Mouse (Mus musculus): ENCODE measurements around the gene Colq. TPM values are rescaled to one million over a fixed set of nuclear protein-coding genes. Genes with fewer than 3 reads are reported as not detected.
"Not testable (repeated sequence)": the region's sequence is repeated elsewhere in the genome, so short reads cannot be mapped to it uniquely, and the experiment has no call there.

Gene Colq
- 10 to 100 TPM in 1 of 2 experiments, 1 to 10 TPM in 1; 9.3 to 11.9 TPM for total RNA-seq (2021)

- intact Hi-C loops (cut with DNase I) = no loop called here
- DNase-seq (ENCODE audit: low spot score) = no peak
Measured at GRCm38 (mm10) chr14:31591243-31591642, at the start of gene Colq. TSS of gene Colq (minus strand) at chr14:31591343.

DNA sequence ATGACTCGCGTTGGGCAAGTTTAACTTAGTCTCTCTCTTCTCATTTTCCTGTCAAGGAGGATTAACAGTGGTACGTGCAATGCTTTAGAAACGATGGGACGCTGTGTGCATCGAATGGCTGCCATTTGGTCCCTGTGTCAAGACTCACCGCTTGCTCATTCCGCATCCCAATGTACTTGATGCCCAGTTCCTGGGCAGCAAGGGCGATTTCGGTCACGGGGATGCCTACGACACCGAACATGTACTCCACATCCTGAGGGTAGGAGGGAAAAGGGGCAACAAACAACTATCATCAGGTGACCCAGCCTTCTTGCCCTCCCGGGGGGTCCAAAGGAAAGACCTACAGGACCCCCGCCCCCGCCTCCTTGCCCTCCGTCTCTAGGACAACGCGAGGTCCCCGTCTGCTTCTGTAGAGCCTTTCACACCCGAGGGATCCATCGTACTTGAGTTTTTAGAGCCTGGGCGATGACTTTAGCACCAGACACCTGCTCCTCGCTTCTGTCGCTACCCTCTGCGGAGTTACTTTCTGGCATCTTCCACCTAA is 49.3 kb upstream of the Colq start, which contains the start of gene Gm49387:
Gene Gm49387, minus strand, starts transcription at position 533 of the 544 bp plus-strand sequence.
- DNase-seq (ENCODE audit: low spot score) = no peak
- intact Hi-C loops (cut with DNase I) = no loop called here

DNA sequence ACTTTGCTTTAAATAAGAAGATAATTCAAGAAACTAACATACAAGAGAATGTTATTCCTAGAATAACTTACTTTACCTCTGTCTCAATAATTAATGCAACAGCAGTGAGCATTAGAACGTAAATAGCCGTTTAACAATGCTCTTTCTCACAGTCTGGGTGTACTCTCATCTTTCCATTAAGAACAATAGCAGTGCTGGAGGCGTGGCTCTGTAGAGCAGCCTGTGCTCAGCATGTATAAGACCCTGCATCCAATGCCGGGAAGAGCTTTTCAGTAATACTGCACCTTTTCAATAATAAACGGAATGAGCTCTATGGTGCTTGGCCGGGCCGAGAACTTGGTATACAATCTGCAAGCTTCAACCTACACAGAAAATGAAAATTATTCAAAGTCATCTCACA is 39.5 kb upstream of the Colq start:
- DNase-seq (ENCODE audit: low spot score) = no peak
- intact Hi-C loops (cut with DNase I) = no loop called here

GRCm38 (mm10) chr14:31622748-31623147 is 31.6 kb upstream of the Colq start:
- intact Hi-C loops (cut with DNase I) = no loop called here
- no peak for DNase-seq (ENCODE audit: low spot score)

DNA sequence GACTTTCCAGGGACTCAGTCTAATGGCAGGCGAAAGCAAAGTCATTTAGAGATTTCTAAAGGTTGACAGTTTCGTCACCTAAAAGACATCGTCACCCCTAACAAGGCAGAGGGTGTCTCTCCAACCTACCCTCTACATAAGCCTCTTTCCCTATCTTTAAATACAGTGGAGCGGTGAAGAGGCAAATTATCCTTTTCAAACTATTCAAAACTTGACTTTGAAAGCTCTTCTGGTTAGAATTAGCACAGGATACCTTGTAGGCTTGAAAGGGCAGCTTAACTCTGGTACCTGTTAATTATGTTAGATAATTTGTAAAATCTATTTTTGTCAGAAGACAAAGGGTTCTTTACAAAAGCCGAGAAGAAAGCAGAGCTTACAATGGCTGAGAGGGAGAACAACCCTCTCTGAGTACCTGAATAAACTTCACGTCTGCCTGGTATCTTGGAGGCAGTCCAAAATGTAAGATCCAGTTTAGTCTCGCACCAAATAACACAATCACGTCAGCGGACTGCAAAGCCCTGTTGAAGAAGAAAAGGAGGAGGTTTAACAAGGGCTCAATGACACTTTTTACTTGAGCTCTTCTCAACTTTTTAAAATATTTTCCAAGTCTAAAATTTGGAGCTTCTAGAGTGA is 29.6 kb upstream of the Colq start:
- DNase-seq (ENCODE audit: low spot score) = no peak
- intact Hi-C loops (cut with DNase I) = no loop called here

DNA sequence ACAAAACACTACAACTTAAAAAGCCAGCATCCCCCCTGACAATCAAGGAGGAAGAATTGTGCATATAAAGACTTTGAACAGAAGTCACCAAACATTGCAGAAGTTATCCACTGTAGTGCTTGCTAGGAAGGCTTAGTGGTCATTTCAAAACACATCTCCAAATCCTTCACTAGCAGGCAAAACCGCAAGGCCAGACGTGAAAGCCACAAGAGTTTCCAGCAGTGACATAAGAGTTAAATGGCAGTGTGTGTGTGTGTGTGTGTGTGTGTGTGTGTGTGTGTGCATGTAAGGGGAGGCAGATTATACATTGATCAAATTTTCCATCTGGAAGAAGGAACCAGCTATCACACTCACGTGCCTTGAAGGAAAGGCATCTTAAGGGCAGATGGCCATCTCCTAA is 26.9 kb upstream of the Colq start:
- intact Hi-C loops (cut with DNase I) = no loop called here
- DNase-seq (ENCODE audit: low spot score) = no peak

- intact Hi-C loops (cut with DNase I) = no loop called here
- no peak for DNase-seq (ENCODE audit: low spot score)
Measured at GRCm38 (mm10) chr14:31617204-31617603, 26.1 kb upstream of the Colq start.

DNA sequence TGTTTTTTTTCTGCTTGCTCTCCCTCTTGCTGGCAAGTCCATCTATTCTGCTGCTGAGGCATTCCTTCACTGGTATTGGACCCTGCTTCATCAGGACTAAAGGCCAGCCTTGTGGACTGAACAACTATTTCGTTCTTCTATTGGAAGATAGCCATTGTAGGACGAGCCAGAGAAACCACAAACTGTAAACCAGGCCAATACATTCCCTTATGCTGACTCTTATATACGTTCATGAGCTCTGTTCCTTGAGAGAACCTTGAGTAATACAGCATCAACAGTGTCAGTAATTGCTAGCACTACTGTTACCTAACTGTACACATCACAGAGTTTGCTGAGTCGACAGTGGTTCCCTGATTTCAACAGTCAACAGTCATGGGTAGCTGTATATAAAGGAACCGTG is 22.5 kb upstream of the Colq start:
- intact Hi-C loops (cut with DNase I) = no loop called here
- no peak for DNase-seq (ENCODE audit: low spot score)

- no peak for DNase-seq (ENCODE audit: low spot score)
- intact Hi-C loops (cut with DNase I) = no loop called here
Measured at GRCm38 (mm10) chr14:31611986-31612385, 20.8 kb upstream of the Colq start.

GRCm38 (mm10) chr14:31605514-31605913 is 14.4 kb upstream of the Colq start:
- DNase-seq (ENCODE audit: low spot score) = no peak
- intact Hi-C loops (cut with DNase I) = loop anchor here (1.0 to 10.0 kb wide), 3 partner anchors 86 to 331 kb away; no protein-coding TSS in a partner anchor

- DNase-seq (ENCODE audit: low spot score) = no peak
- intact Hi-C loops (cut with DNase I) = loop anchor here (1.0 to 10.0 kb wide), 4 partner anchors 48 to 330 kb away; no protein-coding TSS in a partner anchor
Measured at GRCm38 (mm10) chr14:31604916-31605315, 13.8 kb upstream of the Colq start.

- intact Hi-C loops (cut with DNase I) = loop anchor here (5.0 to 10.0 kb wide), 3 partner anchors 45 to 328 kb away; no protein-coding TSS in a partner anchor
- DNase-seq (ENCODE audit: low spot score) = not testable (repeated sequence)
Measured at GRCm38 (mm10) chr14:31602616-31602979, 11.5 kb upstream of the Colq start.

DNA sequence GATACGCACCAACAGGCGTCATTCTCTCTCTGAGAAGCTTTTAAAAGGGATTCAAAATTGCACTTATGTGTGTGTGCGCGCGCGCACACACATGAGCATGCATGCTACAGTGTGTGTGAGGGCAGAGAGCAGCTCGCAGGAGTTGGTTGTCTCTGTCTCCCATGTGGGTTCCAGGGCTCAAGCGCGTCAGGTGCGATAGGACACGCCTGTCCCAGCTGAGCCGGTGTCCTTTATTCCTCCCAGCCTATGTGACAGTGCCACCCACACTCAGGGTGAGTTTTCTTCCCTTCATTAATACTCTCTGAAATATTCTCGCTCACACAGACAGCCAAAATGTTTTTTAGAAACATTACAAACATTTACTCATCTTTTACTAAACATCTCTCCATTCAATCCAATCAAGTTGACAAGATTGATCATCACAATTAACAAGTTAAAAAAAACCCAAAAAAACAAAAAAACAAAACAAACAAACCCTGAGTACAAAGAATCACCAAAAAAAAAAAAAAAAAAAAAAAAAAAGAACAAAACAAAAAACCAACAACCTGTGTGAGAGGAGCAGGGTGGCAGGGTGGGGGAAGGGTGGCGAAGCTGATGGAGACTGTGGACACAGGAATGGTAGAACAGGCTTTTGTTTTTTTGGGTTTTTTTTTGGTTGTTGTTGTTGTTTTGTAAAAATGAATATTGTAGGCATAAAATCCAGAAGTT is 10.9 kb upstream of the Colq start:
- intact Hi-C loops (cut with DNase I) = loop anchor here (5.0 to 10.0 kb wide), 3 partner anchors 45 to 327 kb away; no protein-coding TSS in a partner anchor

GRCm38 (mm10) chr14:31597446-31597845 is 6.3 kb upstream of the Colq start:
- no peak for DNase-seq (ENCODE audit: low spot score)
- intact Hi-C loops (cut with DNase I) = no loop called here

More for the DNA sequence above, 10.9 kb upstream of the Colq start:
- DNase-seq (ENCODE audit: low spot score) = no peak

- no peak for DNase-seq (ENCODE audit: low spot score)
- intact Hi-C loops (cut with DNase I) = no loop called here
Measured at GRCm38 (mm10) chr14:31596408-31596807, 5.3 kb upstream of the Colq start.

- intact Hi-C loops (cut with DNase I) = no loop called here
- no peak for DNase-seq (ENCODE audit: low spot score)
Measured at GRCm38 (mm10) chr14:31594693-31595092, 3.5 kb upstream of the Colq start.

DNA sequence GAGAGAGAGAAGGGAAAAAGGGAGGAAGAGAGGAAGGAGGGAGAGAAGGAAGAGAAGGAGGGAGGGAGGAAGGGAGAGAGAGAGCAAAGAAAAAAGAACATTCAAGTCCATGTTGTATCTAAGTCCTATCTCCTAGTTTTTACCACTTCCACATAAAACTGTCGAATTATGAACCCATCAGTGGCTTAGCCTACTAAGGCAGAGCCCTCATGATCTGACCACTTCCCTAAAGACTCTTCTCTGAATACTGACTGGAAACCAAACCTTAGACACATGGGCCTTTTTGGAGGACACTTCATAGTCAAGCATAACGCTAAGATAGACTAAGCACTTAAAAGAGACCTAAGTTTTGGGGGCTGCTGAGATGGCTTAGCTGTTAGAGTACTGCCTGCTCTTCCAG is 1.9 kb upstream of the Colq start:
- DNase-seq (ENCODE audit: low spot score) = no peak
- intact Hi-C loops (cut with DNase I) = no loop called here

DNA sequence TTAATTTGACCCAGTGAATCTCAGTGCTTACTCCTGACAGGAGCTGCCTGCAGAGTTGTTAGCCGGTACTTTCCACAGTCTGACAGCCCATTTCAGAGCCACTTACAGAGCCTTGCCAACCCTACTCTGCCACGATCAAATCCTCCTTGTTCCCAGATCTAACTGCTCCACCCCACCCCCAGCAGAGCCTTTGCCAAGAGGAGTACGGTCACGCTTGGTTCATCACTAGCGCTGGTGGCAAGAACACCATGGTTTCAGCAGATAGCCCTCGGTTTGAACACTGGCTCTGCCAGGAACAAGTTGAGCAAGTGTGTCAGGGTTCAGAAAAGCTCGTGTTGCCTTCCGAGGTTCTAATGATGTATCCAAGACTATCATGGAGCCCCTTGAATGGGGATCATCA is 4.7 kb downstream of the Colq start:
- no peak for DNase-seq (ENCODE audit: low spot score)
- intact Hi-C loops (cut with DNase I) = no loop called here

DNA sequence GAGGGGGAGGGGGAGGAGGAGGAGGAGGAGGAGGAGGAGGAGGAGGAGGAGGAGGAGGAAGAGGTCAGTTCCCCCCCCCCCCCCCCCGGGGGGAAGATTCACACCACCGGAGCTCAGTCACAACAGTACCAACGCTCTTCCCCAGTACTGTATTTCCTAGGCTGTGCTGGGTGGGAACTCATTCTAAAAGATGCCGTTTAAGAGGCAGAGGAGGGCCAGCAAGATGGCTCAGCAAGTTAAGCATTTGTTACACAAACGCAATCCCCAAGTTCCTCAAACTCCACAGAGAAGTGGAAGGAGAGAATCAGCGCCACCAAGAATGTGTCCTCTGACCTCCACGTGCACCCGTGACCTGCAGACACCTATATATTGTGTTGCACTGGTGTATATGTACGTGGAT is 8.1 kb downstream of the Colq start:
- no peak for DNase-seq (ENCODE audit: low spot score)
- intact Hi-C loops (cut with DNase I) = no loop called here

DNA sequence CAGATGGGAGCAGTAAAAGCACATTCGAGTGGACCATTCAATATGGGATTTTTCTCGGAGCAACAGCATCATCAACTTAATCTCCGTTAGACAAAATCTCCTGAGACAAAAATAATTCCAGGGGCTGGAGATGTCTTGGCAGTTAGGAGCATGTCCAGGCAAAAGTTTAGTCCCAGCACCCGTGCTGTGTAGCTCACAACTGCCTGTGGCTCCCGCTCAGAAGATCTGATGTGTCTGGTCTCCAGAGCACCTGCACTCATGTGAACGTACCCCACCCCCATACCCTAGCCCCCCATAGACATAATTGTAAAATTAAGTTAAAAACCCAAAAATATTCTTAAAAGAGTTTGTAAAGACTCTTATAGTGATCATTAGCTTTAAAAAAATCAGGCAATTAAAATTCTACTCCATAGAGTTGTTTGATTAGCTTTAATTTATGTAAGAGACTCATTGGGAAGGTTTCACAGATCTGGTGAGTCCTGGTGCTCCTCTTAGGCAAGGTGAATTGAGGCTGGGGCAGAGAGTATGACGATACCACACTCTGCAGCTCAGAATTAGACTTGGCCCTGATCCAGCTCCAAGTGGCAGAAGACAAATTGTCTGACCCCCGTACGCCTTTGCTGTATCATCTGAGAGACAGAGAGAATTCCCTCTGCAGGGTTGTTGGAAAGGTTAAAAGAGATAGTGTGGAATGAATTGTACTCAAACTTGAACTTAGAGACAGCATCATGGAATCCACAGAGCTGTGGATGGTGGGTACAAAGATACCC is 13.0 kb downstream of the Colq start:
- no peak for DNase-seq (ENCODE audit: low spot score)
- intact Hi-C loops (cut with DNase I) = no loop called here
